Mouse (Mus musculus): Measurements from ENCODE around the gene Robo2.

Robo2 gene

GRCm38 (mm10) chr16:74022281-74022978 is 389.2 kb downstream of the Robo2 start:
- in situ Hi-C loops (cut with MboI; ENCODE audit: low pct_unique_long_range_greater_than_20kb in 1 of 2, low sequenced_read_pairs in 2 of 2, unreplicated experiment in 1 of 2) = no loop called here

- in situ Hi-C loops (cut with MboI; ENCODE audit: low pct_unique_long_range_greater_than_20kb in 1 of 2, low sequenced_read_pairs in 2 of 2, unreplicated experiment in 1 of 2) = no loop called here
These were observed 405.9 kb downstream of the Robo2 start for GRCm38 (mm10) chr16:74005767-74006166.

- in situ Hi-C loops (cut with MboI; ENCODE audit: low pct_unique_long_range_greater_than_20kb in 1 of 2, low sequenced_read_pairs in 2 of 2, unreplicated experiment in 1 of 2) = no loop called here
These were observed 410.3 kb downstream of the Robo2 start for GRCm38 (mm10) chr16:74001331-74001730.

GRCm38 (mm10) chr16:73991212-73991611 is 420.4 kb downstream of the Robo2 start:
- in situ Hi-C loops (cut with MboI; ENCODE audit: low pct_unique_long_range_greater_than_20kb in 1 of 2, low sequenced_read_pairs in 2 of 2, unreplicated experiment in 1 of 2) = no loop called here

GRCm38 (mm10) chr16:73969573-73969972 is 442.1 kb downstream of the Robo2 start:
- in situ Hi-C loops (cut with MboI; ENCODE audit: low pct_unique_long_range_greater_than_20kb in 1 of 2, low sequenced_read_pairs in 2 of 2, unreplicated experiment in 1 of 2) = no loop called here

GRCm38 (mm10) chr16:73964366-73964926 is 447.2 kb downstream of the Robo2 start:
- in situ Hi-C loops (cut with MboI; ENCODE audit: low pct_unique_long_range_greater_than_20kb in 1 of 2, low sequenced_read_pairs in 2 of 2, unreplicated experiment in 1 of 2) = no loop called here

GRCm38 (mm10) chr16:73959479-73959970 is 452.1 kb downstream of the Robo2 start:
- in situ Hi-C loops (cut with MboI; ENCODE audit: low pct_unique_long_range_greater_than_20kb in 1 of 2, low sequenced_read_pairs in 2 of 2, unreplicated experiment in 1 of 2) = no loop called here

- in situ Hi-C loops (cut with MboI; ENCODE audit: low pct_unique_long_range_greater_than_20kb in 1 of 2, low sequenced_read_pairs in 2 of 2, unreplicated experiment in 1 of 2) = no loop called here
These were observed 453.1 kb downstream of the Robo2 start for GRCm38 (mm10) chr16:73958524-73958846.

GRCm38 (mm10) chr16:73957675-73958523 is 453.7 kb downstream of the Robo2 start:
- in situ Hi-C loops (cut with MboI; ENCODE audit: low pct_unique_long_range_greater_than_20kb in 1 of 2, low sequenced_read_pairs in 2 of 2, unreplicated experiment in 1 of 2) = no loop called here

GRCm38 (mm10) chr16:73946171-73946570 is 465.5 kb downstream of the Robo2 start:
- in situ Hi-C loops (cut with MboI; ENCODE audit: low pct_unique_long_range_greater_than_20kb in 1 of 2, low sequenced_read_pairs in 2 of 2, unreplicated experiment in 1 of 2) = no loop called here

- in situ Hi-C loops (cut with MboI; ENCODE audit: low pct_unique_long_range_greater_than_20kb in 1 of 2, low sequenced_read_pairs in 2 of 2, unreplicated experiment in 1 of 2) = no loop called here
These were observed 471.4 kb downstream of the Robo2 start for GRCm38 (mm10) chr16:73940211-73940541.

GRCm38 (mm10) chr16:73939423-73940210 is 472.0 kb downstream of the Robo2 start:
- in situ Hi-C loops (cut with MboI; ENCODE audit: low pct_unique_long_range_greater_than_20kb in 1 of 2, low sequenced_read_pairs in 2 of 2, unreplicated experiment in 1 of 2) = no loop called here

- in situ Hi-C loops (cut with MboI; ENCODE audit: low pct_unique_long_range_greater_than_20kb in 1 of 2, low sequenced_read_pairs in 2 of 2, unreplicated experiment in 1 of 2) = no loop called here
These were observed 481.3 kb downstream of the Robo2 start for GRCm38 (mm10) chr16:73930323-73930722.

- in situ Hi-C loops (cut with MboI; ENCODE audit: low pct_unique_long_range_greater_than_20kb in 1 of 2, low sequenced_read_pairs in 2 of 2, unreplicated experiment in 1 of 2) = no loop called here
These were observed 484.1 kb downstream of the Robo2 start for GRCm38 (mm10) chr16:73927481-73927880.

- in situ Hi-C loops (cut with MboI; ENCODE audit: low pct_unique_long_range_greater_than_20kb in 1 of 2, low sequenced_read_pairs in 2 of 2, unreplicated experiment in 1 of 2) = no loop called here
These were observed 496.2 kb downstream of the Robo2 start for GRCm38 (mm10) chr16:73915425-73915824.

GRCm38 (mm10) chr16:73914936-73915335 is 496.7 kb downstream of the Robo2 start:
- in situ Hi-C loops (cut with MboI; ENCODE audit: low pct_unique_long_range_greater_than_20kb in 1 of 2, low sequenced_read_pairs in 2 of 2, unreplicated experiment in 1 of 2) = no loop called here

- in situ Hi-C loops (cut with MboI; ENCODE audit: low pct_unique_long_range_greater_than_20kb in 1 of 2, low sequenced_read_pairs in 2 of 2, unreplicated experiment in 1 of 2) = no loop called here
These were observed 503.1 kb downstream of the Robo2 start for GRCm38 (mm10) chr16:73908504-73908903.

- in situ Hi-C loops (cut with MboI; ENCODE audit: low pct_unique_long_range_greater_than_20kb in 1 of 2, low sequenced_read_pairs in 2 of 2, unreplicated experiment in 1 of 2) = no loop called here
These were observed 514.8 kb downstream of the Robo2 start for GRCm38 (mm10) chr16:73896856-73897255.

GRCm38 (mm10) chr16:73881911-73882310 is 529.7 kb downstream of the Robo2 start:
- in situ Hi-C loops (cut with MboI; ENCODE audit: low pct_unique_long_range_greater_than_20kb in 1 of 2, low sequenced_read_pairs in 2 of 2, unreplicated experiment in 1 of 2) = no loop called here
